Mouse (Mus musculus) liver, embryonic 11.5 days (tissue): Measurements from ENCODE around the gene Ifna1. TPM values are rescaled to one million over a fixed set of nuclear protein-coding genes. Genes with fewer than 3 reads are reported as not detected.
"Not testable (repeated sequence)": the region's sequence is repeated elsewhere in the genome, so short reads cannot be mapped to it uniquely, and the experiment has no call there.

Source experiments
- ATAC-seq: fragments of 200-750 bp; cut with Nextera tagmentation; replicated peaks from 2 replicates; pipeline ENCODE4 v1.8.0; 2017; ENCODE audit warnings: moderate number of reproducible peaks, mild to moderate bottlenecking, moderate TSS enrichment, moderate library complexity; ENCODE audit not compliant: low FRiP score
- DNase-seq: peaks from one replicate; pipeline ENCODE4 v3.0.0-alpha.2; 2017; ENCODE audit warnings: low spot score
- H3K27ac ChIP-seq: fragments of 300-500 bp; sonication (generic); 2 replicates; pipeline ENCODE4 v1.5.1; 2014; ENCODE audit warnings: mild to moderate bottlenecking, low read depth, low read length, control low read depth
- H3K27me3 ChIP-seq: fragments of 300-500 bp; sonication (generic); replicated peaks from 2 replicates; pipeline ENCODE4 v1.6.1; 2014; ENCODE audit warnings: low read length, mixed read lengths; ENCODE audit not compliant: control insufficient read depth, insufficient read depth
- H3K36me3 ChIP-seq: fragments of 300-500 bp; sonication (generic); 2 replicates; pipeline ENCODE4 v1.6.1; 2014; ENCODE audit warnings: mild to moderate bottlenecking, low read length, moderate library complexity, mixed read lengths; ENCODE audit not compliant: control insufficient read depth, insufficient read depth
- H3K4me1 ChIP-seq: fragments of 300-500 bp; sonication (generic); replicated peaks from 2 replicates; pipeline ENCODE4 v1.6.1; 2014; ENCODE audit warnings: low read length, mixed read lengths; ENCODE audit not compliant: control insufficient read depth, insufficient read depth
- H3K4me2 ChIP-seq: fragments of 300-500 bp; sonication (generic); 2 replicates; pipeline ENCODE4 v1.6.1; 2014; ENCODE audit warnings: mild to moderate bottlenecking, control low read depth, moderate library complexity
- H3K4me3 ChIP-seq: fragments of 300-500 bp; sonication (generic); 2 replicates; pipeline ENCODE4 v1.5.1; 2014; ENCODE audit warnings: low read depth, low read length, control low read depth
- H3K9ac ChIP-seq: fragments of 300-500 bp; sonication (generic); 2 replicates; pipeline ENCODE4 v1.6.1; 2014; ENCODE audit warnings: low read depth, low read length, control low read depth
- H3K9me3 ChIP-seq: fragments of 300-500 bp; sonication (generic); 2 replicates; pipeline ENCODE4 v1.6.1; 2016; ENCODE audit warnings: low read length, inconsistent platforms, mixed read lengths; ENCODE audit not compliant: control insufficient read depth
- WGBS: fragments of 180-500 bp; shearing (Covaris S2); extraction: QIAGEN DNeasy Blood & Tissue Kit; methylation state at CpG from one replicate; pipeline ENCODE4 v1.1.7; 2014; 5-methylcytosine and 5-hydroxymethylcytosine counted together
- polyA plus RNA-seq: library from polyadenylated mRNA; unstranded; fragments of >200 nt; fragmentation: Nextera tagmentation; extraction: Ambion mirVana; gene quantifications from 2 replicates; pipeline ENCODE4 v1.2.1, GENCODE M21; 2014

Gene Ifna1
- not detected in 2 replicates for polyA plus RNA-seq

DNA sequence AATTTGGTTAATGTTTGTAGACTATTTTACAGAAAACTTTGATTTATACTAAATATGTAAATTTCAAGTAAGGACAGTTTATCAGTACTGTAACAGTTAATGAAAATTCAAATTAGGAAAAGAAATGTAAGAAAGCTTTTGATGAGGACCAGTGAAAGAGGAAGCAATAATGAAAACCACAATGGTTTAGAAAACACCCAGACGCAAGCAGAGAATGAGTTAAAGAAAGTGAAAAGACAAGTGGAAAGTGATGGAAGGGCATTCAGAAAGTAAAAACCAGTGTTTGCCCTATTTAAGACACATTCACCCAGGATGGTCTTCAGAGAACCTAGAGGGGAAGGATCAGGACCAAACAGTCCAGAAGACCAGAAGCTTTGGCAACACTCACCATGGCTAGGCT, at the start of gene Ifna1:
TSS of gene Ifna1 (plus strand) at position 390 of the 400 bp plus-strand sequence.
- Histone ChIP-seq H3K9me3 (no peaks in the 10 kb centered on the region), H3K27me3 (no peaks in the 10 kb centered on the region), H3K4me2 (no peak within 1 kb of the TSS), H3K27ac (no peak within 1 kb of the TSS), H3K9ac (no peak within 1 kb of the TSS), H3K4me1 (no peaks in the 10 kb centered on the region), H3K36me3 (no peaks in the 10 kb centered on the region), H3K4me3 (no peak within 1 kb of the TSS)
- no peak for DNase-seq
- no peak for ATAC-seq
- WGBS, result 45% methylated on average over 1 of the region's 1 CpGs

DNA sequence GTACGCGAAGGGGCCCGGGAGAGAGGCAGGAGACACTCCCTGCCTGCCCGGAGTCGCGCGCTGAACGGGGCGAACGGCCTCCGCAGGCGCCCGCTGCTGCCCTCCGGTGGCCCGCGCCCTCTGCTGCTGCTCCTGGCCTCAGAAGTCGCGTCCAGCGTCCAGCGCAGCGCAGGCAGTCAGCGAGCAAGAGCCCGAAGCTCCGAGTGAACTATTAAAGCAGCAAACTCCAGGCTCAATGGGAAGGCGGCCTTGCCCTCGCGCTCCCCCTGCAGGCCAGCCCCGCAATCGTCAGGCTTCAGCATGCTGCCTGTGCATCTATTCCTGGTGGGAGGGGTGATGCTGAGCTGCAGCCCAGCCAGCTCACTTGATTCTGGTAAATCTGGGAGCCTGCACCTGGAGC, 46.9 kb upstream of the Ifna1 start, which contains the start of gene Gm13287:
TSS of gene Gm13287 (plus strand) at position 301 of the 400 bp plus-strand sequence.
- not testable (repeated sequence) for H3K4me1 ChIP-seq, DNase-seq, H3K4me3 ChIP-seq, H3K9me3 ChIP-seq, H3K27me3 ChIP-seq, H3K36me3 ChIP-seq, ATAC-seq, H3K27ac ChIP-seq, H3K4me2 ChIP-seq, H3K9ac ChIP-seq
- WGBS, result no CpG with 5 or more reads among the region's 29 CpGs

DNA sequence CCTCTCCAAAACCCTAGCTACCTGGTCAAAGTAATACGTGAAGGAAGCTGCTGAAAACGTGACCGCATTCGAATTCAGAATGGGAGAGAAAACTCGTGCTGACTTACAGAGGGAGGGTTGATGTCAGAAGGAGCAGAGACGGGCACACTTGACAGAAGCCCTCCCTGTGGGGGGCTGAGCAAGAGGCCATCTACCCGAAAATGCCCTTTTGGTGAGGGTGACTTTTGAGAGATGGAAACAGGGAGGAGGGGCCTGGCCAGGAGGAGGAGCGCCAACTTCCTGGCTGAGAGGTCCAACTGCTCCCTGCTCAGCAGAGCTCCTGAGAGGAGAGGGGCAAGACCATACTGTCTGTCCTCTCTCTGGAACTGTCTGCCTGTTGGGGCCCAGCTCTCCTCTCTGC, 44.7 kb upstream of the Ifna1 start, which contains the start of gene Gm13288:
TSS of gene Gm13288 (plus strand) at position 301 of the 400 bp plus-strand sequence.
- not testable (repeated sequence) for ATAC-seq, H3K27ac ChIP-seq, H3K4me3 ChIP-seq, H3K4me1 ChIP-seq, H3K4me2 ChIP-seq, DNase-seq, H3K9me3 ChIP-seq, H3K27me3 ChIP-seq, H3K9ac ChIP-seq, H3K36me3 ChIP-seq
- whole genome bisulfite sequencing, result no CpG with 5 or more reads among the region's 8 CpGs

DNA sequence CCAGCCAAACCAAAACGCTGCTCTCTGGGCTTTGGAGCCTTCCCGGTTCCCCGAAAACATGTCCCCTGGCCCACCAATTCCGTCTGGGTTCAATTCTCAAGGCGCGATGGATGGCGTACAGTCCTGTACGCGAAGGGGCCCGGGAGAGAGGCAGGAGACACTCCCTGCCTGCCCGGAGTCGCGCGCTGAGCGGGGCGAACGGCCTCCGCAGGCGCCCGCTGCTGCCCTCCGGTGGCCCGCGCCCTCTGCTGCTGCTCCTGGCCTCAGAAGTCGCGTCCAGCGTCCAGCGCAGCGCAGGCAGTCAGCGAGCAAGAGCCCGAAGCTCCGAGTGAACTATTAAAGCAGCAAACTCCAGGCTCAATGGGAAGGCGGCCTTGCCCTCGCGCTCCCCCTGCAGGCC, 44.1 kb upstream of the Ifna1 start:
- H3K9me3 ChIP-seq, H3K36me3 ChIP-seq, H3K4me3 ChIP-seq, DNase-seq, H3K9ac ChIP-seq, ATAC-seq, H3K4me1 ChIP-seq, H3K4me2 ChIP-seq, H3K27ac ChIP-seq, H3K27me3 ChIP-seq: not testable (repeated sequence)
- WGBS, result 3% methylated on average over 5 of the region's 34 CpGs

DNA sequence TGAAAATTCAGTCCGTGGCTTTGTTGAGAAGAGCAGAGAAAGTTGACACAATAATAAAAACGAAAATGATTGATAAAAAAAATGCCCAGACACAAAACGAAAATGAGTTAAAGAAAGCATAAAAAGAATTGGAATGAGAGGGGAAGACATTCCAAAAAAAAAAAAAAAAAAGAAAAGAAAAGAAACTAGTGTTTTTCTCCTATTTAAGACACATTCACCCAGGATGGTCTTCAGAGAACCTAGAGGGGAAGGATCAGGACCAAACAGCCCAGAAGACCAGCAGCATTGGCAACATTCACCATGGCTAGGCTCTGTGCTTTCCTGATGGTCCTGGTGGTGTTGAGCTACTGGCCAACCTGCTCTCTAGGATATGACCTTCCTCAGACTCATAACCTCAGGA, 34.0 kb upstream of the Ifna1 start, which contains the start of gene Ifna7:
TSS of gene Ifna7 (plus strand) at position 301 of the 400 bp plus-strand sequence.
- DNase-seq (no peak), ATAC-seq (no peak)
- H3K36me3 ChIP-seq, result no peaks in the 10 kb centered on the region
- no peaks in the 10 kb centered on the region for H3K9me3 ChIP-seq
- WGBS, result 48% methylated on average over 3 of the region's 3 CpGs
- no peak within 1 kb of the TSS for H3K27ac ChIP-seq
- no peak within 1 kb of the TSS for H3K4me3 ChIP-seq
- H3K27me3 ChIP-seq, result no peaks in the 10 kb centered on the region
- no peak within 1 kb of the TSS for H3K4me2 ChIP-seq
- H3K9ac ChIP-seq, result no peak within 1 kb of the TSS
- H3K4me1 ChIP-seq, result no peaks in the 10 kb centered on the region

DNA sequence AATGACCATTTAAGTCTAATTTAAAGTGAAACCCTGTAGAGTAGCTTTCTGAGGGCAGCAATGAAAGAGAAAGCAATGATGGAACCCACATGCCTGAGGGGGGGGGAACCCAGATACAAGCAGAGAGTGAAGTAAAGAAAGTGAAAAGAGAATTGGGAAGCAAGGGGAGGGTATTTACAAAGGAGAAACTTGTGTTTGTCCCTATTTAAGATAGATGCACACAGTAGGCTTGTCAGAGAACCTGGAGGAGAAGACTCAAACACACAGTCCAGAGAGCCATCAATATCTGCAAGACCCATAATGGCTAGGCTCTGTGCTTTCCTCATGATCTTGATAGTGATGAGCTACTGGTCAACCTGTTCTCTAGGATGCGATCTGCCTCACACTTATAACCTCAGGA, 30.2 kb upstream of the Ifna1 start, which contains the start of gene Ifna11:
TSS of gene Ifna11 (plus strand) at position 301 of the 400 bp plus-strand sequence.
- Histone ChIP-seq H3K9ac (no peak within 1 kb of the TSS), H3K27ac (no peak within 1 kb of the TSS), H3K4me3 (no peak within 1 kb of the TSS), H3K4me1 (no peaks in the 10 kb centered on the region), H3K9me3 (no peaks in the 10 kb centered on the region), H3K36me3 (no peaks in the 10 kb centered on the region), H3K4me2 (no peak within 1 kb of the TSS), H3K27me3 (no peaks in the 10 kb centered on the region)
- no peak for ATAC-seq
- 69% methylated on average over 1 of the region's 1 CpGs for WGBS
- DNase-seq, result no peak

DNA sequence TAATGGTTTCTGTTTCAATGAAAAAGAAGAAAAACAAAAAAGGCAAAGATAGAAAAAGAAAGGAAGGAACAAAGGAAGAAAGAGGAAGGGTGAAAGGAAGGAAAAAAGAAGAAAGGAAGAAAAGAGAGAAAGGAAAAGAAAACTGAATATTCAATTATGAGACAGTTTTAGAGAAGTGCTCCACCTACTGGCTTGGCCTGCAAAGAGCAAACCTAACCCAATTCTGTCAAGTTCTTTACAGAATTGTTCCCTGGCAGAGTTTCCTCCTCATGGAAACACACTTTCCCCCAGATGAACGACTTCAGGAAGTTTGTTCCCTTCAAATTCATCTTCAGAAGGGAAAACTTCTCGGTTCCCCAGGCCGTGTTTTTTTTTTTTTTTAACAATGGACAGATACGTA, 26.9 kb upstream of the Ifna1 start:
- Histone ChIP-seq H3K4me2 (no peak overlapping the region), H3K36me3 (no peaks in the 10 kb centered on the region), H3K4me3 (no peak overlapping the region), H3K4me1 (no peaks in the 10 kb centered on the region), H3K27me3 (no peaks in the 10 kb centered on the region), H3K9ac (no peak overlapping the region), H3K9me3 (no peaks in the 10 kb centered on the region), H3K27ac (no peak overlapping the region)
- ATAC-seq (no peak), DNase-seq (no peak)
- 24% methylated on average over 4 of the region's 4 CpGs for WGBS

DNA sequence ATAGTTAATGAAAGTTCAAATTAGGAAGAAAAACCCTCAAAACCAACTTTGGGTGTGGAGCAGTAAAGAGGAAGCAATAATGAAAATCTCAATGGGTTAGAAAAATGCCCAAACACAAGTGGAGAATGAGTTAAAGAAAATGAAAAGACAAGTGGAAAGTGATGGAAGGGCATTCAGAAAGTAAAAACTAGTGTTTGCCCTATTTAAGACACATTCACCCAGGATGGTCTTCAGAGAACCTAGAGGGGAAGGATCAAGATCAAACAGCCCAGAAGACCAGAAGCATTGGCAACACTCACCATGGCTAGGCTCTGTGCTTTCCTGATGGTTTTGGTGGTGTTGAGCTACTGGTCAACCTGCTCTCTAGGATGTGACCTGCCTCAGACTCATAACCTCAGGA, 22.8 kb upstream of the Ifna1 start, which contains the start of gene Ifna6:
TSS of gene Ifna6 (plus strand) at position 301 of the 400 bp plus-strand sequence.
- not testable (repeated sequence) for H3K9ac ChIP-seq, ATAC-seq, H3K27me3 ChIP-seq, H3K27ac ChIP-seq, H3K36me3 ChIP-seq, H3K9me3 ChIP-seq, H3K4me1 ChIP-seq, H3K4me2 ChIP-seq, H3K4me3 ChIP-seq, DNase-seq

DNA sequence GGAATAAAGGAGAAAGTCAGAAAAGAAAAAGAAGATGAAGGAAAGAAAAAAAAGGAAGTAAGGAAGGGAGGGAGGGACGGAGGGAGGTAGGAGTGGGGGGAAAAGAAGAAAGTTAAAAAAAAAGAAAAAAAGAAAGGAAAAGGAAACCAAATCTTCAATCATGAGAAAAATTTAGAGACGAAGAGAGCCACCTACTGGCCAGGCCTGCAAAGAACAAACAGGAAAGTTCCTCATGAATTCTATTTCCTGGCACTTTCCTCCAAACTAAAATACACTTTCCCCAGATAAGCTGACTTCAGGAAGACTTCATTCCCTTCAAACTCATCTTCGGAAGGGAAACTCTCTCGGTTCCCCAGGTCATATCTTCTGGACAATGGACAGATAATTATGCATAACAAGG, 19.4 kb upstream of the Ifna1 start:
- H3K9ac ChIP-seq, result no peak overlapping the region
- H3K4me3 ChIP-seq, result no peak overlapping the region
- H3K9me3 ChIP-seq, result no peaks in the 10 kb centered on the region
- no peak for DNase-seq
- H3K27ac ChIP-seq, result no peak overlapping the region
- H3K4me1 ChIP-seq, result no peaks in the 10 kb centered on the region
- no peak overlapping the region for H3K4me2 ChIP-seq
- 21% methylated on average over 4 of the region's 4 CpGs for WGBS
- H3K27me3 ChIP-seq, result no peaks in the 10 kb centered on the region
- ATAC-seq, result no peak
- no peaks in the 10 kb centered on the region for H3K36me3 ChIP-seq
